Mouse (Mus musculus): ENCODE results near the gene Olig3.

The Olig3 gene

GRCm38 (mm10) chr10:19356071-19356583, at the start of gene Olig3:
Gene Olig3 (plus strand): TSS chr10:19356533.
- ATAC-seq (ENCODE audit: low TSS enrichment) = no peak

- ATAC-seq (ENCODE audit: low TSS enrichment) = no peak
These were observed 46.5 kb upstream of the Olig3 start for GRCm38 (mm10) chr10:19309681-19310395.

- ATAC-seq (ENCODE audit: low TSS enrichment) = no peak
These were observed 45.9 kb upstream of the Olig3 start for GRCm38 (mm10) chr10:19310471-19310870.

GRCm38 (mm10) chr10:19317962-19318812, 38.1 kb upstream of the Olig3 start:
- ATAC-seq (ENCODE audit: low TSS enrichment) = no peak

- ATAC-seq (ENCODE audit: low TSS enrichment) = no peak
These were observed 34.6 kb upstream of the Olig3 start for GRCm38 (mm10) chr10:19321781-19322180.

GRCm38 (mm10) chr10:19329191-19329777, 27.0 kb upstream of the Olig3 start:
- no peak for ATAC-seq (ENCODE audit: low TSS enrichment)

- ATAC-seq (ENCODE audit: low TSS enrichment) = no peak
These were observed 22.9 kb upstream of the Olig3 start for GRCm38 (mm10) chr10:19333425-19333824.

- no peak for ATAC-seq (ENCODE audit: low TSS enrichment)
These were observed 17.4 kb upstream of the Olig3 start for GRCm38 (mm10) chr10:19338695-19339630.

GRCm38 (mm10) chr10:19344039-19344438, 12.3 kb upstream of the Olig3 start:
- ATAC-seq (ENCODE audit: low TSS enrichment) = no peak

GRCm38 (mm10) chr10:19349326-19349725, 7.0 kb upstream of the Olig3 start:
- ATAC-seq (ENCODE audit: low TSS enrichment) = no peak

GRCm38 (mm10) chr10:19352006-19352877, 4.1 kb upstream of the Olig3 start:
- no peak for ATAC-seq (ENCODE audit: low TSS enrichment)

GRCm38 (mm10) chr10:19352878-19353301, 3.4 kb upstream of the Olig3 start:
- no peak for ATAC-seq (ENCODE audit: low TSS enrichment)

- ATAC-seq (ENCODE audit: low TSS enrichment) = no peak
These were observed 2.7 kb upstream of the Olig3 start for GRCm38 (mm10) chr10:19353631-19354030.

- no peak for ATAC-seq (ENCODE audit: low TSS enrichment)
These were observed 2.2 kb upstream of the Olig3 start for GRCm38 (mm10) chr10:19354146-19354545.

- no peak for ATAC-seq (ENCODE audit: low TSS enrichment)
These were observed 1.3 kb upstream of the Olig3 start for GRCm38 (mm10) chr10:19355076-19355475.

- ATAC-seq (ENCODE audit: low TSS enrichment) = no peak
These were observed 648 bp downstream of the Olig3 start for GRCm38 (mm10) chr10:19356720-19357641.

- ATAC-seq (ENCODE audit: low TSS enrichment) = no peak
These were observed 1.5 kb downstream of the Olig3 start for GRCm38 (mm10) chr10:19357848-19358247.

GRCm38 (mm10) chr10:19360446-19361300, 4.3 kb downstream of the Olig3 start:
- ATAC-seq (ENCODE audit: low TSS enrichment) = no peak
